Mouse (Mus musculus) kidney, embryonic 16.5 days (tissue): Measurements from ENCODE around the gene Impg1. TPM values are rescaled to one million over a fixed set of nuclear protein-coding genes. Genes with fewer than 3 reads are reported as not detected.
A peak's percentile ranks its signal among the peaks of the same experiment; 100 is the strongest.

Source experiments
- ATAC-seq: fragments of 200-750 bp; cut with Nextera tagmentation; 2 replicates; pipeline ENCODE4 v1.8.0; 2017; ENCODE audit warnings: moderate TSS enrichment; ENCODE audit not compliant: low FRiP score, low TSS enrichment
- H3K27ac ChIP-seq: fragments of 300-500 bp; sonication (generic); 2 replicates; pipeline ENCODE4 v1.5.1; 2014; ENCODE audit warnings: low read length
- H3K27me3 ChIP-seq: fragments of 300-500 bp; sonication (generic); 2 replicates; pipeline ENCODE4 v1.6.1; 2014; ENCODE audit warnings: low read length, control low read depth, mixed read lengths; ENCODE audit not compliant: insufficient read depth
- H3K36me3 ChIP-seq: fragments of 300-500 bp; sonication (generic); 2 replicates; pipeline ENCODE4 v1.6.1; 2014; ENCODE audit warnings: low read length, control low read depth, mixed read lengths; ENCODE audit not compliant: insufficient read depth
- H3K4me1 ChIP-seq: fragments of 300-500 bp; sonication (generic); 2 replicates; pipeline ENCODE4 v1.6.1; 2014; ENCODE audit warnings: low read length, control low read depth, mixed read lengths; ENCODE audit not compliant: insufficient read depth
- H3K4me2 ChIP-seq: fragments of 300-500 bp; sonication (generic); replicated peaks from 2 replicates; pipeline ENCODE4 v1.6.1; 2014; ENCODE audit warnings: low read depth, low read length
- H3K4me3 ChIP-seq: fragments of 300-500 bp; sonication (generic); 2 replicates; pipeline ENCODE4 v1.5.1; 2014; ENCODE audit warnings: mild to moderate bottlenecking, low read length
- H3K9ac ChIP-seq: fragments of 300-500 bp; sonication (generic); replicated peaks from 2 replicates; pipeline ENCODE4 v1.6.1; 2014; ENCODE audit warnings: low read length
- H3K9me3 ChIP-seq: fragments of 300-500 bp; sonication (generic); 2 replicates; pipeline ENCODE4 v1.6.1; 2016; ENCODE audit warnings: low read length, control low read depth
- WGBS: fragments of 180-500 bp; shearing (Covaris S2); extraction: QIAGEN DNeasy Blood & Tissue Kit; methylation state at CpG from one replicate; pipeline ENCODE4 v1.1.7; 2014; 5-methylcytosine and 5-hydroxymethylcytosine counted together
- polyA plus RNA-seq: library from polyadenylated mRNA; unstranded; fragments of >200 nt; fragmentation: Nextera tagmentation; extraction: Ambion mirVana; gene quantifications from 2 replicates; pipeline ENCODE4 v1.2.1, GENCODE M21; 2015

Gene Impg1
- polyA plus RNA-seq, result not detected in 2 replicates

- Histone ChIP-seq H3K4me3 (no peak within 1 kb of the TSS), H3K27ac (no peak within 1 kb of the TSS), H3K27me3 (no peaks in the 10 kb centered on the region), H3K4me1 (no peaks in the 10 kb centered on the region), H3K4me2 (no peak within 1 kb of the TSS), H3K9me3 (peaks cover 1% of the 10 kb centered on the region; the same call in 1 of the 2 replicates), H3K36me3 (no peaks in the 10 kb centered on the region), H3K9ac (no peak within 1 kb of the TSS)
- WGBS, result 60% methylated on average over 6 of the region's 6 CpGs
- no peak for ATAC-seq
Measured at GRCm38 (mm10) chr9:80465381-80465780, at the start of gene Impg1. Impg1 (minus strand) TSS chr9:80465481.

- H3K27ac ChIP-seq, result no peak overlapping the region
- H3K27me3 ChIP-seq, result no peaks in the 10 kb centered on the region
- H3K4me3 ChIP-seq, result no peak overlapping the region
- no peak overlapping the region for H3K4me2 ChIP-seq
- H3K9ac ChIP-seq, result no peak overlapping the region
- no peaks in the 10 kb centered on the region for H3K36me3 ChIP-seq
- no peaks in the 10 kb centered on the region for H3K4me1 ChIP-seq
- H3K9me3 ChIP-seq, result no peaks in the 10 kb centered on the region
- ATAC-seq, result no peak
- WGBS, result 86% methylated on average over 7 of the region's 7 CpGs
Measured at GRCm38 (mm10) chr9:80509464-80510153, 44.3 kb upstream of the Impg1 start.

- Histone ChIP-seq H3K36me3 (no peaks in the 10 kb centered on the region), H3K4me2 (no peak overlapping the region), H3K27me3 (no peaks in the 10 kb centered on the region), H3K9me3 (no peaks in the 10 kb centered on the region), H3K4me1 (no peaks in the 10 kb centered on the region), H3K9ac (no peak overlapping the region), H3K4me3 (no peak overlapping the region), H3K27ac (no peak overlapping the region)
- ATAC-seq, result no peak
- 44% methylated on average over 2 of the region's 2 CpGs for WGBS
Measured at GRCm38 (mm10) chr9:80504496-80505012, 39.3 kb upstream of the Impg1 start.

GRCm38 (mm10) chr9:80491591-80491990, 26.3 kb upstream of the Impg1 start:
- H3K4me3 ChIP-seq, result no peak overlapping the region
- no peaks in the 10 kb centered on the region for H3K4me1 ChIP-seq
- no peaks in the 10 kb centered on the region for H3K9me3 ChIP-seq
- no peaks in the 10 kb centered on the region for H3K36me3 ChIP-seq
- no peak overlapping the region for H3K27ac ChIP-seq
- no peaks in the 10 kb centered on the region for H3K27me3 ChIP-seq
- no peak overlapping the region for H3K4me2 ChIP-seq
- ATAC-seq, result no peak
- H3K9ac ChIP-seq, result no peak overlapping the region
- 51% methylated on average over 4 of the region's 4 CpGs for WGBS

- no peak for ATAC-seq
- no peaks in the 10 kb centered on the region for H3K27me3 ChIP-seq
- H3K9ac ChIP-seq, result no peak overlapping the region
- H3K36me3 ChIP-seq, result no peaks in the 10 kb centered on the region
- no peak overlapping the region for H3K4me2 ChIP-seq
- no peak overlapping the region for H3K4me3 ChIP-seq
- H3K27ac ChIP-seq, result no peak overlapping the region
- no peaks in the 10 kb centered on the region for H3K9me3 ChIP-seq
- WGBS, result 71% methylated on average over 4 of the region's 4 CpGs
- no peaks in the 10 kb centered on the region for H3K4me1 ChIP-seq
Measured at GRCm38 (mm10) chr9:80460420-80460819, 4.9 kb downstream of the Impg1 start.

- H3K36me3 ChIP-seq, result no peaks in the 10 kb centered on the region
- WGBS, result 49% methylated on average over 3 of the region's 3 CpGs
- H3K9me3 ChIP-seq, result no peaks in the 10 kb centered on the region
- no peak overlapping the region for H3K9ac ChIP-seq
- H3K4me2 ChIP-seq, result no peak overlapping the region
- ATAC-seq, result no peak
- H3K27me3 ChIP-seq, result no peaks in the 10 kb centered on the region
- no peak overlapping the region for H3K4me3 ChIP-seq
- no peak overlapping the region for H3K27ac ChIP-seq
- H3K4me1 ChIP-seq, result no peaks in the 10 kb centered on the region
Measured at GRCm38 (mm10) chr9:80450467-80451261, 14.6 kb downstream of the Impg1 start.

- no peak for ATAC-seq
- no peaks in the 10 kb centered on the region for H3K27me3 ChIP-seq
- no peak overlapping the region for H3K9ac ChIP-seq
- no peak overlapping the region for H3K4me3 ChIP-seq
- H3K27ac ChIP-seq, result no peak overlapping the region
- H3K4me1 ChIP-seq, result no peaks in the 10 kb centered on the region
- no peaks in the 10 kb centered on the region for H3K9me3 ChIP-seq
- no peak overlapping the region for H3K4me2 ChIP-seq
- 73% methylated on average over 5 of the region's 5 CpGs for WGBS
- no peaks in the 10 kb centered on the region for H3K36me3 ChIP-seq
Measured at GRCm38 (mm10) chr9:80441096-80441710, 24.1 kb downstream of the Impg1 start.

- Histone ChIP-seq H3K27ac (no peak overlapping the region), H3K9me3 (no peaks in the 10 kb centered on the region), H3K27me3 (no peaks in the 10 kb centered on the region), H3K9ac (no peak overlapping the region), H3K4me2 (no peak overlapping the region), H3K4me1 (no peaks in the 10 kb centered on the region), H3K36me3 (no peaks in the 10 kb centered on the region), H3K4me3 (no peak overlapping the region)
- no peak for ATAC-seq
- 68% methylated on average over 3 of the region's 3 CpGs for WGBS
Measured at GRCm38 (mm10) chr9:80391404-80391803, 73.9 kb downstream of the Impg1 start.

- Histone ChIP-seq H3K27me3 (no peaks in the 10 kb centered on the region), H3K27ac (no peak overlapping the region), H3K4me1 (no peaks in the 10 kb centered on the region), H3K9ac (no peak overlapping the region), H3K4me3 (no peak overlapping the region), H3K9me3 (no peaks in the 10 kb centered on the region), H3K4me2 (no peak overlapping the region), H3K36me3 (no peaks in the 10 kb centered on the region)
- 62% methylated on average over 5 of the region's 5 CpGs for WGBS
- 0 out of 2 replicates have a peak, but pooled peaks have one; percentile 15 for ATAC-seq
Measured at GRCm38 (mm10) chr9:80391002-80391401, 74.3 kb downstream of the Impg1 start.
